Mouse (Mus musculus) c-Kit-negative CD71-positive TER-119-positive erythroid progenitor cells, embryonic 14.5 days (primary cell): ENCODE results near the gene Calr4.

Experiments used
- DNase-seq: peaks from one replicate; pipeline ENCODE4 v3.0.0-alpha.2; 2013; ENCODE audit warnings: low read depth, low spot score

Gene Calr4

GRCm38 (mm10) chr4:109234806-109235350 is 593 bp downstream of the Calr4 start:
- no peak for DNase-seq

GRCm38 (mm10) chr4:109236186-109236879 is 2.0 kb downstream of the Calr4 start:
- no peak for DNase-seq

GRCm38 (mm10) chr4:109238428-109239268 is 4.4 kb downstream of the Calr4 start:
- DNase-seq = no peak

GRCm38 (mm10) chr4:109241221-109241620 is 6.9 kb downstream of the Calr4 start:
- no peak for DNase-seq

GRCm38 (mm10) chr4:109241934-109242333 is 7.6 kb downstream of the Calr4 start:
- no peak for DNase-seq

GRCm38 (mm10) chr4:109244506-109244905 is 10.2 kb downstream of the Calr4 start:
- DNase-seq = no peak

- DNase-seq = no peak
Observed at GRCm38 (mm10) chr4:109245016-109245620, 10.8 kb downstream of the Calr4 start.

GRCm38 (mm10) chr4:109251605-109252004 is 17.3 kb downstream of the Calr4 start:
- DNase-seq = no peak

- no peak for DNase-seq
Observed at GRCm38 (mm10) chr4:109252199-109252598, 17.9 kb downstream of the Calr4 start.

GRCm38 (mm10) chr4:109253664-109254151 is 19.4 kb downstream of the Calr4 start:
- no peak for DNase-seq

GRCm38 (mm10) chr4:109254511-109254910 is 20.2 kb downstream of the Calr4 start:
- no peak for DNase-seq

- no peak for DNase-seq
Observed at GRCm38 (mm10) chr4:109255321-109255720, 21.0 kb downstream of the Calr4 start.

GRCm38 (mm10) chr4:109255727-109256417 is 21.6 kb downstream of the Calr4 start:
- no peak for DNase-seq

GRCm38 (mm10) chr4:109256791-109257190 is 22.5 kb downstream of the Calr4 start:
- no peak for DNase-seq

GRCm38 (mm10) chr4:109257639-109258038 is 23.4 kb downstream of the Calr4 start:
- DNase-seq = no peak

GRCm38 (mm10) chr4:109262068-109262467 is 27.8 kb downstream of the Calr4 start:
- DNase-seq = no peak

GRCm38 (mm10) chr4:109266056-109266455 is 31.8 kb downstream of the Calr4 start:
- no peak for DNase-seq

- no peak for DNase-seq
Observed at GRCm38 (mm10) chr4:109266744-109267143, 32.5 kb downstream of the Calr4 start.

GRCm38 (mm10) chr4:109267452-109267851 is 33.2 kb downstream of the Calr4 start:
- no peak for DNase-seq

- no peak for DNase-seq
Observed at GRCm38 (mm10) chr4:109268903-109269302, 34.6 kb downstream of the Calr4 start.

- no peak for DNase-seq
Observed at GRCm38 (mm10) chr4:109271803-109272202, 37.5 kb downstream of the Calr4 start.
